Mouse (Mus musculus): ENCODE measurements around the gene Nlrc5.

The Nlrc5 gene

DNA sequence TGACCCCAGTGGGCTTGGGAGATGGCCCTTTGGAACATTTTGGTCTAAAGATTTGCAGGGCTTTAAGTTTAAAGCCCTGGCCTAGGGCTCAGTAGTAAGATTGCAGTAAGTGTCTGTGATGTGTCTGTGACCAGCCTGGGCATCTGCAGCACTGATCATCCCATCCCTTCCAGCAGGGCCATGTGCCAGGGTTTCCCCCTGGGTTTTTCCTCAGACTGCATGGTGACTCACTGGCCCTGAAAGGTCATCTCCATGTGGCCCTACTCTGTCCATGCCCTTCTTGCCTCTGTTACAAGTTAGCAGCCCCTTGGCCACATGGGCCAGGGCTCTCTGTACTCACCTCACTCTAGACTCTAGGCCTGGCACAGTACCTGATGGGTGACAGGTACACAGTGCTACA lies 130.3 kb downstream of the Nlrc5 start:
- DNase-seq (ENCODE audit: extremely low read depth, low read depth), result no peak

DNA sequence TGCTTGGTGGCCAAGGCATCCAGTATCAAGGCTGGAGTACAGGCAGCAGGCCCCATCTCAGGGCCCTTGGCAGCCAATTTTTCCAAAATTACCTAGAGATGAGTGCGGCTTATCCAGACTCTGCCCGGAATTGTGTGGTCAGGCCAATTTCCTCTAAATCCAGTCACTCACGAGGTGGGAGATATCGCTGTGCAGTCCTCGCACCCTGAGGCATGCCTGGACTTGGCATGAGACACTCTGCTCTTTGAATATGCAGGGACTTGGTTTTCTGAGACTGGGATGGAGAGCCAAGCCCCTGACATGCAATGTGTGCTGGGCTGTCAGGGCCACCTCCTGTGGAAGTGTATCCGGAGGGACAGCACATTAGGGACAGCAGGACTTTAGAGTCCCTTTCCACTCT lies 131.9 kb downstream of the Nlrc5 start:
- no peak for DNase-seq (ENCODE audit: extremely low read depth, low read depth)

- no peak for DNase-seq (ENCODE audit: extremely low read depth, low read depth)
Measured at GRCm38 (mm10) chr8:94566446-94567158, 132.4 kb downstream of the Nlrc5 start.

DNA sequence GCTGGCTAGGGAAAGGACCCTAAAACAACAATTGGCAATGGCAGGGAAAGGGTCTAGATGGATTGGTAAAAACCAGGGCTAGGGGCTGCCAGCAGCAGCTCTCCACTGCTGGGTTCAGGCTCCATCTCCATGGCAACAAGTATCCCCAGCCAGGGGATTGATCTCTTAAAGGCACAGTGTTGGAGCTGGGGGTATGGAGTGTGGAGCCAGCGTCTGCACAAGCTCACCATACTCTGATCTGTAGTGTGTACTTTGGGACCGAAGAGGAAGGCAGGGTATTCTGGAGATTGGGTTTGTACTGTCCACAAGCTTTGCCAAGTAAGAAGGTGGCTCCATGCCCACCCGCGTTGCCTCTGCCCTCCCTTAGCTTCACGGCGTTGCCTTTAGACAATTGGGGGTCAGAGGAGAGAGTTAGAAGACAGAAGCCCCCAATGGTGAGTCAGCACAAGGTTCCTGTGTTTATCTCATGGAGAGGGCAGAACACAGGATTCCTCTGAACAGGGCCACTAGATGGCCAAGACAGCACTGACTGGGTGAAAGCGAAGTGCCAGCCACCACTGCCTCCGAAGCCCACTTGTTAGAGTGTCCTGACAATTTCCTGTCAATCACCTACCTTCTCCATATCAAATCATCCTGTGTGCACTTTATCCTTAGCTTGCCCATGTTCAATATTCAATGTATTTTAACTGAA lies 133.1 kb downstream of the Nlrc5 start:
- no peak for DNase-seq (ENCODE audit: extremely low read depth, low read depth)

DNA sequence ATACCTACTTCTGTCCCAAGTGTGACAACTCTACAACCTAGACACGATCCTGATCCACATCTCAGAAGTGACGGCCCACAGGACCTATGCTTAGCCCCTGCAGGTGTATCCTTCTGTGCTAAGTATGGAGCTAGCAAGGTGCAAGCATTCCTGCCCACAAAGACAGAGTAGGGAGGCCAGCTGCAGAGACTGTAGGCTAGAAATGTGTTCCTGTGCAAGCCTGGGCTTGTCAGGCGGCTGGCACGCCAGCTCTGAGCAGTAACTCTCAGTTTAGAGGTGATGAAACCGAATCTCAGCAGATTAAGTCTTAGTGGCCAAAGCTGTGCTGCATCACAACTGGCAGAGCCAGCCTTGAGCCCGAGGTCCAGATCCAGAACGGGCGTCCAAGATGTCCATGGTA lies 133.9 kb downstream of the Nlrc5 start:
- DNase-seq (ENCODE audit: extremely low read depth, low read depth), result no peak

DNA sequence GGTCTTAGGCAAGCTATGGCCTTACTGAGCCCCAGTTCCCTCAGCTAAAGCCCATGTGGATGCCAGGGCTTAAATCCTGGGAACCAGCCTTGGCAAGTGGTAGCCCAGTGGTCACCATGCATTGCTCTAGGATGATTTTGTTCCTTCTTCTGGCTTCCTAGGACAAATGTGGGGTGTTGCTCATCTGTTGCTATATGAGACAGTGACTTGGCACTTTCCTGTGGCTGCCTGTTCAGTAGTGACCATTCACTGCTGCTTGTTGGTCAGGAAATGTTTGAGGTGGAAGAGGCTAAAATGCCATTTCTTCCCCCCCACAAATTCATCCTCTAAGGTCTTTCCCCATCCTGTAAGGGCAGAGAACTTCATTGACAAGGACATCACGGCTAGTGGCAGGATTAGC lies 135.3 kb downstream of the Nlrc5 start:
- no peak for DNase-seq (ENCODE audit: extremely low read depth, low read depth)

DNA sequence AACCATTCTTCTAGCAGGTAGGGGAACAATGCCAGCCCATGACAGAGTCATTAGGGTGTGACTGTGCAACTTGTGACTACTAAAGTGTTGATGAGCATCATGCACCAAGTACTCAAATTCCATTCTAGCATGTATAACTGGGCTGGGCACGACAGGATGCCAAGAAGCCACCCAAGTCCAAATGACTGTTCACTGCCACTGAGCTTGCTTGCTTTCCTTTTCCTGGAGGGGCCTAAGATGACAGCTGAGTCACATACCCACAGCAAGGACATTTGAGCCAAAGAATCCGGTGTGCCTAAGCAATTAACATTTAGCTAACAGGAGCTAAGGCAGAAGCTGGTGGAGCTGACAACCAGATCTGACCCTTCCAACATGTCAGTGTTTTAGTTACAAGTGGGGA lies 137.7 kb downstream of the Nlrc5 start:
- DNase-seq (ENCODE audit: extremely low read depth, low read depth), result no peak

DNA sequence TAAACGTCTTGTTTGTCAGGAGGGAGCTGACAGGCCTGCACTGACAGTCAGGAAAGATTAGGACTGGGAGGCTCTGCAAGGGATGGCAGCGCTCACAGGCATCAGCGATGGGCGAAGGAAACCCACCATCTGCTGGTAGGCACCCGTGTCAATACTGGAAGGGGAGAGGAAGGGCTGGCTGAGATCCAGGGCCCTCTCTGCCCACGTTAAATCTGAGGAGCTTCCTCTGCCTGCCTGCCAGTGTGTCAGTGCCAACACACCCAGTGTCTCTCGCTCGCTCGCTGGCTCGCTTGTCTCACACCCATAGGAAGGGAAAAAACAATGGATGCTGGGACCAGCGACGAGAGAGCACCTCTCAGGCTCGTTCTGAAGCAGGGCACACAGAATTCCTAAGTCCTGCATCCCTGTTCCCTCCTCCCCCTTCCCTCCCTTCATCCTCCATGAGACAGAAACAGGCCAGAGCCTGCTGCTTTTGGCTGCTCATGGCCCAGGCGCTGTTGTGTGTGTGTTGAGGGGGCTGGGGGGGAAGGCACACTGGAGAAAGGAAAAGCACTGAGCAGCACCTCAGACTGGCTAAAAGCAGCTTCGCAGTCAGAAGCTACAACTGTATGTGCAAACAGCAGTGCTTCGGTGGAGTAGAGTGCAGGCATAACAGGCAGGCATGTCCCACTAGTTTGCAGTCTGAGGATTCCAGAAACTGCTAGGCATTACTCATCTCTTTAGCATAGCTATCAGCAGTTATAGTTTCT lies 140.2 kb downstream of the Nlrc5 start:
- DNase-seq (ENCODE audit: extremely low read depth, low read depth), result no peak

DNA sequence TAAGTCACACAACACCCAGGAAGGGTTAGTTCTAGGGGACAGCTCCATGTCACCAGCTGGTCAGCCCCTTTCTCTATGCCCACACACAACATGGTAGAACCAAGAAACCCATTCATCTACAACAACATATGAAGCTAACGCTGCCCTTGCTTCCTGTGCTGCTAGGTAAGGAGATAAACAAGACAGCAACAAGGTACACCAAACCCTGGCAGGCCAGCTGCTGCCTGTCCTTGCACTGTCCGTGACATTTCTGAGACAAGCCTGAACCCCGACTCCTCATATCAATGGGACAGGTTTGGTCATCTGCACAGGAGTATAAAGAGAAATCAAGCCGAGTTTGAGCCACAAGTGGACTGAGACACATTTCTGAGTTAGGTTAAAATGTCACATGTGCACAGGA lies 141.0 kb downstream of the Nlrc5 start:
- no peak for DNase-seq (ENCODE audit: extremely low read depth, low read depth)
